Mouse (Mus musculus) MEL (cell line): ENCODE data around the gene Vegfa. TPM values are rescaled to one million over a fixed set of nuclear protein-coding genes. Genes with fewer than 3 reads are reported as not detected.
A peak's percentile ranks its signal among the peaks of the same experiment; 100 is the strongest.

Experiments used
- DNase-seq: peaks from one replicate; pipeline ENCODE4 v3.0.0; 2011; ENCODE audit warnings: low read depth, low spot score
- H3K27ac ChIP-seq: 2 replicates; pipeline ENCODE4 v1.5.1; 2012; ENCODE audit warnings: low read depth, mild to moderate bottlenecking, control low read depth, low read length, moderate library complexity; ENCODE audit not compliant: control insufficient read depth
- H3K27me3 ChIP-seq, 2 experiments: fragments of 150-350 bp in 1 of 2; sonication (generic) in 1 of 2; 2 replicates each; pipeline ENCODE4 v1.6.1; 2012; ENCODE audit warnings: low read length in 2 of 2, mild to moderate bottlenecking in 2 of 2, improper control_type of control experiment in 1 of 2, moderate library complexity in 1 of 2; ENCODE audit not compliant: insufficient read depth in 2 of 2, control insufficient read depth in 1 of 2
- H3K36me3 ChIP-seq, 2 experiments: 2 replicates each; pipeline ENCODE4 v1.6.1; 2012 to 2014; ENCODE audit warnings: low read length in 2 of 2, improper control_type of control experiment in 1 of 2, inconsistent platforms in 1 of 2, mild to moderate bottlenecking in 1 of 2; ENCODE audit not compliant: insufficient read depth in 2 of 2, control insufficient read depth in 1 of 2
- H3K4me1 ChIP-seq, 2 experiments: fragments of 150-350 bp in 1 of 2; sonication (generic) in 1 of 2; 2 replicates each; pipeline ENCODE4 v1.6.1; 2012; ENCODE audit warnings: low read length in 2 of 2, improper control_type of control experiment in 1 of 2, mild to moderate bottlenecking in 1 of 2; ENCODE audit not compliant: insufficient read depth in 2 of 2, control insufficient read depth in 1 of 2
- H3K4me3 ChIP-seq, 2 experiments: fragments of 150-350 bp in 1 of 2; sonication (generic) in 1 of 2; 2 replicates each; pipeline ENCODE4 v1.5.1; 2012; ENCODE audit warnings: low read depth in 2 of 2, low read length in 2 of 2, mild to moderate bottlenecking in 2 of 2, moderate library complexity in 2 of 2, control low read depth in 1 of 2, improper control_type of control experiment in 1 of 2; ENCODE audit not compliant: control insufficient read depth in 1 of 2, insufficient read depth in 1 of 2
- H3K79me2 ChIP-seq: 2 replicates; pipeline ENCODE4 v1.6.1; 2012; ENCODE audit warnings: mild to moderate bottlenecking, low read length, moderate library complexity; ENCODE audit not compliant: control insufficient read depth, poor library complexity, insufficient read depth
- H3K9ac ChIP-seq: 2 replicates; pipeline ENCODE4 v1.6.1; 2012; ENCODE audit warnings: low read depth, mild to moderate bottlenecking, control low read depth, low read length, moderate library complexity; ENCODE audit not compliant: control insufficient read depth, poor library complexity, severe bottlenecking
- H3K9me3 ChIP-seq: fragments of 150-350 bp; sonication (generic); replicated peaks from 2 replicates; pipeline ENCODE4 v1.6.1; 2012; ENCODE audit warnings: mild to moderate bottlenecking, low read length, improper control_type of control experiment, moderate library complexity; ENCODE audit not compliant: insufficient read depth
- BHLHE40 ChIP-seq: IDR thresholded peaks from 2 replicates; pipeline ENCODE4 v1.6.1; 2012; ENCODE audit warnings: low read depth, mild to moderate bottlenecking, inconsistent platforms, low read length, improper control_type of control experiment, borderline replicate concordance
- CHD1 ChIP-seq: IDR thresholded peaks from 2 replicates; pipeline ENCODE4 v1.6.1; 2012; ENCODE audit warnings: low read depth, mild to moderate bottlenecking, inconsistent platforms, low read length, improper control_type of control experiment
- CHD2 ChIP-seq: IDR thresholded peaks from 2 replicates; pipeline ENCODE4 v1.6.1; 2011; ENCODE audit warnings: low read length, improper control_type of control experiment
- E2F4 ChIP-seq: IDR thresholded peaks from 2 replicates; pipeline ENCODE4 v1.6.1; 2011; ENCODE audit warnings: low read depth, low read length, improper control_type of control experiment, borderline replicate concordance
- ETS1 ChIP-seq: IDR thresholded peaks from 2 replicates; pipeline ENCODE4 v1.6.1; 2012; ENCODE audit warnings: low read depth, mild to moderate bottlenecking, inconsistent platforms, low read length, improper control_type of control experiment, moderate library complexity
- GABPA ChIP-seq: IDR thresholded peaks from 2 replicates; pipeline ENCODE4 v1.6.1; 2012; ENCODE audit warnings: low read depth, mild to moderate bottlenecking, inconsistent platforms, low read length, improper control_type of control experiment, moderate library complexity
- GATA1 ChIP-seq: IDR thresholded peaks from 2 replicates; pipeline ENCODE4 v1.6.1; 2011; ENCODE audit warnings: low read depth, low read length, improper control_type of control experiment
- MAX ChIP-seq: IDR thresholded peaks from 2 replicates; pipeline ENCODE4 v1.6.1; 2011; ENCODE audit warnings: low read length, improper control_type of control experiment
- POLR2AphosphoS5 ChIP-seq: IDR thresholded peaks from 2 replicates; pipeline ENCODE4 v1.6.1; 2012; ENCODE audit warnings: low read depth, borderline replicate concordance, mild to moderate bottlenecking, inconsistent platforms, low read length, moderate library complexity, mixed read lengths
- RAD21 ChIP-seq: IDR thresholded peaks from 2 replicates; pipeline ENCODE4 v1.6.1; 2011; ENCODE audit warnings: mild to moderate bottlenecking, low read depth, low read length, improper control_type of control experiment
- TAL1 ChIP-seq: IDR thresholded peaks from 2 replicates; pipeline ENCODE4 v1.6.1; 2012; ENCODE audit warnings: mild to moderate bottlenecking, inconsistent platforms, low read length, moderate library complexity, mixed read lengths
- TCF12 ChIP-seq: IDR thresholded peaks from 2 replicates; pipeline ENCODE4 v1.6.1; 2014; ENCODE audit warnings: low read depth, mild to moderate bottlenecking, inconsistent platforms, low read length, improper control_type of control experiment, moderate library complexity
- ZNF384 ChIP-seq: IDR thresholded peaks from 2 replicates; pipeline ENCODE4 v1.6.1; 2012; ENCODE audit warnings: low read depth, mild to moderate bottlenecking, inconsistent platforms, low read length, improper control_type of control experiment
- polyA plus RNA-seq, 2 experiments: library from polyadenylated mRNA; stranded (reverse) in 1 of 2; unstranded in 1 of 2; fragments of >175 nt in 1 of 2; fragments of >200 nt in 1 of 2; gene quantifications; 2 replicates each; pipeline versions ENCODE4 v1.2.1 to v1.2.4; 2012; ENCODE audit warnings: low replicate concordance in 2 of 2, low read depth in 1 of 2; ENCODE audit not compliant: insufficient read length in 2 of 2, insufficient read depth in 1 of 2, missing spikeins in 1 of 2
- total RNA-seq: library from RNA; depleted of rRNA; stranded (reverse); fragments of 300-350 nt; gene quantifications from 2 replicates; pipeline ENCODE4 v1.2.3, GENCODE M21; 2012

Vegfa gene
- total and polyA plus RNA-seq, 3 experiments: 16.1 to 38.6 TPM; not detected in 1

- H3K4me1 ChIP-seq: peaks cover under 1 to 4% of the 10 kb centered on the region in 2 experiments; a peak in 3 of 4 replicates
- peak; percentile 60 for DNase-seq
- no peak for TF ChIP-seq BHLHE40
- TF ChIP-seq ETS1: peak; percentile 67
- TF ChIP-seq TCF12: 0 out of 2 replicates have a peak, but pooled peaks have one; percentile 9
- H3K9ac ChIP-seq: no peak overlapping the region
- H3K27me3 ChIP-seq: no peaks in the 10 kb centered on the region
- H3K79me2 ChIP-seq: no peaks in the 10 kb centered on the region
- no peaks in the 10 kb centered on the region for H3K9me3 ChIP-seq
- H3K4me3 ChIP-seq: peak overlapping the region in 1 of 2 experiments; percentile 26; a peak in 1 of 4 replicates
- no peak overlapping the region for H3K27ac ChIP-seq
- no peaks in the 10 kb centered on the region for H3K36me3 ChIP-seq
Measured at GRCm38 (mm10) chr17:46063283-46063973, 31.3 kb upstream of the Vegfa start.

- no peaks in the 10 kb centered on the region for H3K79me2 ChIP-seq
- no peak overlapping the region for H3K4me3 ChIP-seq
- no peaks in the 10 kb centered on the region for H3K9me3 ChIP-seq
- no peak overlapping the region for H3K27ac ChIP-seq
- TF ChIP-seq RAD21: no peak
- TF ChIP-seq GABPA: no peak
- no peak for TF ChIP-seq CHD2
- TF ChIP-seq GATA1: no peak
- no peak for TF ChIP-seq E2F4
- TF ChIP-seq BHLHE40: no peak
- TF ChIP-seq TAL1: no peak
- no peak for TF ChIP-seq POLR2AphosphoS5
- TF ChIP-seq ZNF384: no peak
- no peak for TF ChIP-seq CHD1
- TF ChIP-seq MAX: no peak
- H3K4me1 ChIP-seq: peaks cover 0 to 4% of the 10 kb centered on the region in 2 experiments; a peak in 2 of 4 replicates
- no peak overlapping the region for H3K9ac ChIP-seq
- peaks cover 1 to 2% of the 10 kb centered on the region in 2 experiments; a peak in 3 of 4 replicates for H3K27me3 ChIP-seq
- no peak for DNase-seq
- H3K36me3 ChIP-seq: no peaks in the 10 kb centered on the region
Measured at GRCm38 (mm10) chr17:46060253-46060652, 28.1 kb upstream of the Vegfa start.
